Mouse (Mus musculus) thymus, adult 2 months (tissue): ENCODE measurements at regions not wholly inside any gene's neighbourhood (a gene's known extent, or its start where the extent isn't known, plus 50 kb on each side); places are given as distances from the start of the nearest gene placed in this dataset.

ENCODE experiments used
- DNase-seq: peaks from one replicate; pipeline ENCODE4 v3.0.0; 2021
- H3K27ac ChIP-seq: fragments of 200-500 bp; 2 replicates; pipeline ENCODE4 v1.5.1; 2012; ENCODE audit warnings: low read length, control low read depth; ENCODE audit not compliant: control insufficient read depth, insufficient read depth
- H3K27me3 ChIP-seq: fragments of 200-500 bp; 2 replicates; pipeline ENCODE4 v1.6.1; 2012; ENCODE audit warnings: mild to moderate bottlenecking, low read length, moderate library complexity, mixed read lengths; ENCODE audit not compliant: control insufficient read depth, insufficient read depth
- H3K36me3 ChIP-seq: fragments of 200-500 bp; 2 replicates; pipeline ENCODE4 v1.6.1; 2012; ENCODE audit warnings: mild to moderate bottlenecking, low read length, moderate library complexity; ENCODE audit not compliant: control insufficient read depth, insufficient read depth
- H3K4me1 ChIP-seq: fragments of 200-500 bp; replicated peaks from 2 replicates; pipeline ENCODE4 v1.6.1; 2012; ENCODE audit warnings: low read length; ENCODE audit not compliant: control insufficient read depth, insufficient read depth
- H3K4me3 ChIP-seq: fragments of 200-500 bp; 2 replicates; pipeline ENCODE4 v1.5.1; 2012; ENCODE audit warnings: mild to moderate bottlenecking, low read length, control low read depth, moderate library complexity; ENCODE audit not compliant: control insufficient read depth, insufficient read depth
- CTCF ChIP-seq: fragments of 200-500 bp; IDR thresholded peaks from 2 replicates; pipeline ENCODE4 v1.5.1; 2012; ENCODE audit warnings: mild to moderate bottlenecking, control low read depth, low read length, moderate library complexity, borderline replicate concordance; ENCODE audit not compliant: control insufficient read depth, poor library complexity, insufficient read depth; ENCODE audit errors: extremely low read depth
- POLR2A ChIP-seq: fragments of 200-500 bp; IDR thresholded peaks from 2 replicates; pipeline ENCODE4 v1.6.1; 2012; ENCODE audit warnings: mild to moderate bottlenecking, low read length, control low read depth, moderate library complexity; ENCODE audit not compliant: control insufficient read depth, poor library complexity, insufficient read depth; ENCODE audit errors: extremely low read depth
- WGBS: fragments of 180-500 bp; shearing (Covaris S2); methylation state at CpG from one replicate; pipeline ENCODE4 v1.1.7; 2018; 5-methylcytosine and 5-hydroxymethylcytosine counted together

DNA sequence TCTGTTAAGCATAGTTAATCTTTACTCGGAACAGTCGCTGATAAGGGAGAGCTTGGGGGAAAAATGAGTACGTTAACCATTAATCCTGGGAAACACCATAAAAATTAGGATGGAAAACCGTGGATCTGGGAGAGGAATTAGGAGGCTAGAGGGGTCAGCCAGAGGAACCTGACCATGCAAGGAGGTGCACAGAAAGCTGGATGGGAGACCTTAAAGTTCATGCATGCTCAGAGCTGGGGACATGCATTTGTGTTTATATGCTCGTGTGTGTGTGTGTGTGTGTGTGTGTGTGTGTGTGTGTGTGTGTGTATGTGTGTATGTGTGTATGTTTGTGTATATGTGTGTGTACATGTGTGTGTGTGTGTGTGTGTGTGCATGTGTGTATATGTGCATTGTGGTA, 143.2 kb upstream of the Irf2bp2 start:
- Histone ChIP-seq H3K27ac (no peak overlapping the region), H3K4me1 (0 out of 2 replicates have a peak, but pooled peaks cover 3% of the 10 kb centered on the region)
- no peak for DNase-seq

DNA sequence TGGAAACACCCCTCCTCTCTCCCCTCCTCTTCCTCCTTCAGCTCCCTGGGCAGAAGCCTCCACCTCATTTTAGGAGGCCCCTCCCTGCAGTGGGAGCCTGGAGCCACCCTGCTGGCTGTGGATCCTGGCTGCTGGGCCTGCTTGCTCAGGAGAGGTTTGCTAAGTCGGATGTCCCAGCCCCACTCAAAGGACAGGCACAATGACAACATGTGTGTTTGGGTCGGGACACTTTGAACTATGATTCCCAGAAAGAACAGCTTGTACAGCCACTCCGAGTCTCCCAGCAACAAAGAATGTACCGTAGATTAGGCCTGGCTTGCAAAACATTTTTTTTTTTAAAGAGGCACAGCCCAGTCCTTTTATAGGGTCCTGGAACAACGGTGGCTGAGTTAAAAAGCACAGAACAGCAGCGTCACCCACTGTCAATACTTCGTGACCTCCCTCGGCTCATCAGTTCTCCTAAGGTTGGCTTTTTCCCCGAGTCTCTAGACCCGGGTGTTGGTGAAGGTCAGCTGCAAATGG, 142.7 kb upstream of the Irf2bp2 start:
- 0 out of 2 replicates have a peak, but pooled peaks cover 3% of the 10 kb centered on the region for H3K4me1 ChIP-seq
- WGBS = 85% methylated on average over 10 of the region's 10 CpGs
- H3K36me3 ChIP-seq = no peaks in the 10 kb centered on the region
- H3K27me3 ChIP-seq = no peaks in the 10 kb centered on the region
- no peak for DNase-seq
- TF ChIP-seq CTCF = no peak
- no peak for TF ChIP-seq POLR2A
- no peak overlapping the region for H3K4me3 ChIP-seq
- no peak overlapping the region for H3K27ac ChIP-seq

More for the DNA sequence above, 143.2 kb upstream of the Irf2bp2 start:
- Histone ChIP-seq H3K36me3 (no peaks in the 10 kb centered on the region), H3K27me3 (no peaks in the 10 kb centered on the region), H3K4me3 (no peak overlapping the region)
- TF ChIP-seq CTCF (no peak), POLR2A (no peak)
- WGBS = 86% methylated on average over 5 of the region's 5 CpGs

DNA sequence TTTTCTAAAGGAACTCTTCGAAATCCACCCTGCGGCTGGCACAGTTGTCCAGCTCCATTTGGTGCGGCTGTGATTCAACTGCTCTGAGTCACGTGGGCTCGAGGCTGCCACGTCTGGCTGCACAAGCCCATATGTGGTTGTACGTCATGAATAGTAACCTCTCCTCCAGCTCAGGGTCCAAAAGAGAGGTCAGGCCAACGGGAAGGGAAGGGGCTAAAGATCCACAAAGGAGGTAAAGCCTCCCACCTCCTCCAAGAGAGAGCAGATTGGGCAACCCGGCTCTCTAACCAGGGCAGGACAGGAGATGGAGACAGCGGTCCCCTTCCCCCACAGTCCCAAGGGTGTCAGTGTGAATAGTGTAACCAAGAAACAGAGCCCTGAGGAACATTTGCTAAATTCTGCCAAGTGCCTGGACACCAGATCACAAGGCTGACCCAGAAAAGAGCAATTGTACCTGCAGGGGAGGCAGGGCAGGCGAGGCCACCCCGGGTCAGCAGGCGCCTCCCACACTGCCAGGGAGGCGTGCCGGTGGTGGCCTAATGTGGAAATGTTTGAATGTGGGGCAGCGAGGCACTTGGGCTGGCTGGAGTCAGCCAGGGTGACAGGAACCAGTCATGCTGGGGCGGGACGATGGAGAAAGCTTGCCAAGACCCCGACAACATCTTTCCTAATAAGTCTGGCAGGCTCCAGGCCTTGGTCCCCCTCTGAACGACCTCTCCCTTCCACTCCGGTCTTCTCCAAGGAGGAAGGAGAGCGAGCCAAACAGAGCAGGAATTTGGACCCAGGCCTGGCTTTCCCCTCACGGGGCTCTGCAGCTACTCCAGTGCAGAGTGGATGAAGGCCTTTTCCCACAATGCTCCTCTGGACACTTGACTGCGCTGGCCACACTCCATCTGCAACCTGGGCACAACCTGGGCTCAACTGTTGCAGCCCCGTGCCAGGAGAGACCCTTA, 142.0 kb upstream of the Irf2bp2 start:
- no peak for DNase-seq
- TF ChIP-seq CTCF = no peak
- TF ChIP-seq POLR2A = no peak
- 85% methylated on average over 25 of the region's 25 CpGs for WGBS
- no peak overlapping the region for H3K27ac ChIP-seq
- no peaks in the 10 kb centered on the region for H3K27me3 ChIP-seq
- H3K4me1 ChIP-seq = peaks cover 3% of the 10 kb centered on the region; the same call in 1 of the 2 replicates
- H3K36me3 ChIP-seq = no peaks in the 10 kb centered on the region
- H3K4me3 ChIP-seq = no peak overlapping the region

DNA sequence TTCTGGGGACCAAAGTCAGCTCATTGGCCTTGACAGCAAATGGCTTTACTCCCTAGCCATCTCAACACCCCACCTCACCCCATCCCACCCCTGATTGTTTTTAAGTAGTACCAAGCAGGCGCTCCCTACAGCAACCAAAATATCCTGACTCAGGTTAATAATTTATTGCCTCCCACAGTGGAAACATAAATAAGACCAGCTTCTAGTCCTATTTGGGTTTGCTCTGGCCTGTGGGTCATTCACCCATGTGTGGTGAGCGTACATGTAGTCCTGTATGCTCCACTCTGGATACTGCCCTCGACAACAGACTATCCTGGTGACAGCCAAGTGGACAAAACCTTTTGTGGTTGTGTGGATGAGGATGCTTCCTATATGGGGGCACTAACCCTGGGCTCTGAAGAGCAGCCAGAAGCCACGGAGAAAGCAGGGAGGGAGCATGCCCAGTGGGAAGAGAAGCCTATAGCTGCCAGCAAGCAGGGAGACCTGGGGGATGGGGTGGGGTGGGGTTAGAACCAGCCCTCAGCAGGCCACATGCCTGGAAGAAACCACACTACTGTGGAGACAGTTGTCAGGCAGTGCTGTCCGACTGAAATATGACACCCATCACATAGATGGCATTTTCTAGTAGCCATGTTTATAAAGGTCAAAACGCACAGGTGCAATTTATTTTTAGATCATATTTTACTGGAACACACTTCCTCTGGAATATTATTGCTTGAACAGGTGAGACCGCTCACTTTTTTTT, 141.1 kb upstream of the Irf2bp2 start:
- no peak for DNase-seq
- 80% methylated on average over 7 of the region's 7 CpGs for WGBS
- H3K4me1 ChIP-seq = peaks cover 8% of the 10 kb centered on the region; the same call in 1 of the 2 replicates
- H3K27ac ChIP-seq = no peak overlapping the region
- TF ChIP-seq CTCF = no peak
- no peak for TF ChIP-seq POLR2A
- no peaks in the 10 kb centered on the region for H3K36me3 ChIP-seq
- H3K27me3 ChIP-seq = no peaks in the 10 kb centered on the region
- H3K4me3 ChIP-seq = no peak overlapping the region

DNA sequence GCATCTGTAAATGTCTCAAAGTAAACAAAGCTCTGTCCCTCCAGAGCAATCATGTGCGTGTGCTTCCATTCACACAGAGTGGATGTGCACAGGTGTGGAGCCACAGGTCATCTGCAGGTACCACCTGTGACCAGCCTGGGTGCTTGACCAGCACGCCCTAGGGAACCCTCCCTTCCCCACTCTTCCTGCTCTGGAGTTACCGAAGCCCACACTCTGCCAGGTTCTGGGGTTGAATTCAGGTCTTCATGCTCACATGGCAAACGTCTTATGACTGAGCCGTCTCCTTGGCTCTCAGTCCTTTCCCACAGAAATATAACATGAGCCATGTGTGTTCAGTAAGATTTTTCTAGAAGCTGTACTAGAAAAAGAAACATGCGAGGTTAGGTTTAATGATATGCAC, 140.0 kb upstream of the Irf2bp2 start:
- 94% methylated on average over 6 of the region's 6 CpGs for WGBS
- Histone ChIP-seq H3K4me3 (no peak overlapping the region), H3K4me1 (peaks cover 8% of the 10 kb centered on the region; the same call in 1 of the 2 replicates), H3K27me3 (no peaks in the 10 kb centered on the region), H3K27ac (no peak overlapping the region), H3K36me3 (no peaks in the 10 kb centered on the region)
- no peak for DNase-seq
- TF ChIP-seq POLR2A = no peak
- no peak for TF ChIP-seq CTCF

DNA sequence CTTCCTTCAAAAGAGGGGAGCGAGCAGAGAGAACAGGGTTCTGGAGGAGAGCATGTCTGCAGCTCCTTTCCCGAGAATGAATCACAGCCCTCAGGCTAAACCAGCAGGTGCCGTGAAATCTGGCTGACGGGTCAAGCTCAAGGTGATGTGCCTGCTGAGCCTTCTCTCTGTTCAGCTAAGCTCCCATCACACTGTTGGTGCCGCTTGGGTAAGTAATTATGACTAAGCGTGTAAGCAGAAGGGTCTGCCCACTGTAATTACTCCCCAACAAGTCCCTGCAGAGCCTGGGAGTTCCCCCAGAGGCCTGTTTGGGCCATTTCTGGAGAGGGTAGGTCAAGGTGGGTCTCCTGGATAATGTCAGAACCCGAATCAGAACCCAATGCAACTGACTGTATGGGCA, 139.5 kb upstream of the Irf2bp2 start:
- no peak overlapping the region for H3K27ac ChIP-seq
- H3K4me3 ChIP-seq = no peak overlapping the region
- TF ChIP-seq CTCF = no peak
- no peak for TF ChIP-seq POLR2A
- H3K4me1 ChIP-seq = peaks cover 8% of the 10 kb centered on the region; the same call in 1 of the 2 replicates
- no peak for DNase-seq
- no peaks in the 10 kb centered on the region for H3K27me3 ChIP-seq
- no peaks in the 10 kb centered on the region for H3K36me3 ChIP-seq
- WGBS = 92% methylated on average over 7 of the region's 7 CpGs

DNA sequence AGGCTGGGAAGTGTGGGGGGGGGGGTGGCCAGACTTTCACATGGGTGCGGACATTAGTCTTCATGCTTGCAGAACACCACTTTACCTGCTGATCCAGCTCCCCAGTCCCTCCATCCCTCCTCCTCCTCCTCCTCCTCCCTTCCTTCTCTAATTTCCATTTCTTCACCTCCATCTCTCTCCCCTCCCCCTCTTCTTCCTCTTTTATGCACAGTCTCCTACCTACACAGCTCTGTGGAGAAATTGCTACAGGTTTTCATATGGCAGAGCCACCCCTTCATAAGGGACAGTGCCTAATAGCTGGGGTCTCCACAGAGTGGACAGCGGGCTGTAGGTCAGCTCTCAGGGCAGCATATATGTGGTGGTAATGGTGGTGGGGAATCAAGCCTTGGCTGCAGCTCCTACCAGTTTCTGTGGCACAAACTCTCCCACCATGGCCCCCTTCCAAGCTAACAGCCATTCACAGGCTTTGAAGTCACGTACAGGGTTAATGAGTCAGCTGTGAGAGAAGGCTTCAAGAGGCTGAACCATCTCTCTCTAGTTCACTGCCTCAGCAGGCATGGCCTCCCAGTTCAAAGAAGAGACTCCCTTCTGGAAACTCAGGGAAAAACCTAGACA, 136.3 kb upstream of the Irf2bp2 start:
- DNase-seq = no peak
- Histone ChIP-seq H3K27ac (no peak overlapping the region), H3K36me3 (no peaks in the 10 kb centered on the region), H3K27me3 (no peaks in the 10 kb centered on the region), H3K4me3 (no peak overlapping the region), H3K4me1 (peaks cover 4% of the 10 kb centered on the region; the same call in 1 of the 2 replicates)
- 81% methylated on average over 3 of the region's 3 CpGs for WGBS
- TF ChIP-seq POLR2A (no peak), CTCF (no peak)
